Mouse (Mus musculus) bone marrow macrophage, adult 2 months (primary cell): Measurements from ENCODE around the gene Pde4d. TPM values are rescaled to one million over a fixed set of nuclear protein-coding genes. Genes with fewer than 3 reads are reported as not detected.

Source experiments
- H3K27ac ChIP-seq: 2 replicates; pipeline ENCODE4 v1.5.1; 2012; ENCODE audit warnings: low read depth, low read length; ENCODE audit not compliant: insufficient read depth
- H3K4me1 ChIP-seq: 2 replicates; pipeline ENCODE4 v1.6.1; 2012; ENCODE audit warnings: low read length; ENCODE audit not compliant: control insufficient read depth, insufficient read depth
- H3K4me3 ChIP-seq: 2 replicates; pipeline ENCODE4 v1.5.1; 2012; ENCODE audit warnings: mild to moderate bottlenecking, low read length, moderate library complexity; ENCODE audit not compliant: insufficient read depth
- CTCF ChIP-seq: IDR thresholded peaks from 2 replicates; pipeline ENCODE4 v1.5.1; 2012; ENCODE audit warnings: low read depth, mild to moderate bottlenecking, low read length, moderate library complexity
- POLR2A ChIP-seq: IDR thresholded peaks from 2 replicates; pipeline ENCODE4 v1.6.1; 2012; ENCODE audit warnings: mild to moderate bottlenecking, low read depth, low read length, borderline replicate concordance
- polyA plus RNA-seq: library from polyadenylated mRNA; stranded (reverse); fragments of >200 nt; gene quantifications from 2 replicates; pipeline ENCODE4 v1.2.4, GENCODE M21; 2012; ENCODE audit not compliant: missing spikeins, insufficient read depth, insufficient read length

Gene Pde4d
- polyA plus RNA-seq, 1 experiment, result 1.8 TPM

GRCm38 (mm10) chr13:109424906-109425305 is 975.2 kb downstream of the Pde4d start:
- no peak overlapping the region for H3K4me3 ChIP-seq
- H3K27ac ChIP-seq, result no peak overlapping the region
- H3K4me1 ChIP-seq, result 0 out of 2 replicates have a peak, but pooled peaks cover 5% of the 10 kb centered on the region
- TF ChIP-seq POLR2A, result no peak
- TF ChIP-seq CTCF, result no peak

- Histone ChIP-seq H3K27ac (no peak overlapping the region), H3K4me1 (0 out of 2 replicates have a peak, but pooled peaks cover 5% of the 10 kb centered on the region)
- TF ChIP-seq CTCF (no peak), POLR2A (no peak)
Measured at GRCm38 (mm10) chr13:109425548-109425947, 975.8 kb downstream of the Pde4d start.

DNA sequence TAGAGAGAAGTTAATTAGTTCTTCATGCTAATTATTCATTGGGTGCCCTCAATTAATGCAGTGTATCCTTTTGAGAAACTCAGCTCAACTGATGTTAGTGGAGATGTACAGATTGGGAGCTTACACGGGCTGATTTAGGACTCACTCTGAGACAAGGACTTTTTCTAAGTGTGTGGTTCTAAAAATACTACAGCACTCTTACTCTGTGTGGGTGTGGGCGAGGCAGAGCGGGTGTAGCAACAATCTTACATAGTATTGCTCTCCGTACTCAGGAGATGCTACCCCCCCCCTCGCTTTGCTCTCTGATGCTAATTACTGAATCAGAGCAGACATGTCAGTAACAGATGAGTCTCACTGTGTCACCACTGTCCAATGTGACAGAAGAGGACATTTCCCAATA is 976.3 kb downstream of the Pde4d start:
- no peak for TF ChIP-seq POLR2A
- TF ChIP-seq CTCF, result no peak
- Histone ChIP-seq H3K27ac (no peak overlapping the region), H3K4me3 (no peak overlapping the region), H3K4me1 (0 out of 2 replicates have a peak, but pooled peaks cover 5% of the 10 kb centered on the region)

More at GRCm38 (mm10) chr13:109425548-109425947, 975.8 kb downstream of the Pde4d start:
- H3K4me3 ChIP-seq, result no peak overlapping the region

DNA sequence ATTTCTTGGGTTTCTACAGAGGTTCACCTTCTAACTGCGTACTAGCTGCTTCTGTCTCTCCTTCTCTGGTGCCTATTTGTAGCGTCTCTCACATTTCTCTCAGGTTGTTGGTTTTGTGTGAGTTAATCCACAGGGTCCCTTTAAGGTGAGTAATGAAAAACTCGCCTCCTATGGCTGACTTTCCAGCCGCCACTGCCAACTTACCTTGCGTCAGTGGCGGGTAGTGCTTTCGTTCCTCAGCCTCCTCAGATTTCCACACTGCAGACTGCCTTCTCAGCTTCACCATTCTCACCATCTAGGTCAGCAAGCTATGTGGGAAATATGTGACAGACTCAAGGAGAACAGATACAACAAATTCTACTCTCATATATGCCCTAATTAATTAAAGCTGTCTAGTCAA is 977.8 kb downstream of the Pde4d start:
- TF ChIP-seq CTCF, result no peak
- no peak for TF ChIP-seq POLR2A

DNA sequence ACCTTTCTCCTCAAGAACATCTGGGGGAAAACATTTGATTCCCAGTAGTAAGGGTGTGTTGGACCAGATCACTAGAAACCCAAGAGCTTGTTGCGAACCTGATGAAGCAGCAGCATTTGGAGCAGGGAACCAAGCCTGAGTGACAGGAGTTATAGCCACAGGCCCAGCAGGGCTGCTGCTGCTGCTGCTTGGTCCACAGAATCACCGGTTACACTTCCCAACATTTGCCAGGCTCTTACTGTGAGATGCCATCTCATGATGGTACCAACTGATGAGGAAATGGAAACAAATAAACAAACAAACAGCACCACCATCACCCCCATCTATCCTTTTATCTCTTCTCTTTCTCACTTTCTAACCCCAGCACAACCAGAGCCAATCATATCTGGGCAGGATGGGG is 979.8 kb downstream of the Pde4d start:
- TF ChIP-seq CTCF, result no peak
- TF ChIP-seq POLR2A, result no peak
- H3K27ac ChIP-seq, result no peak overlapping the region
- no peak overlapping the region for H3K4me3 ChIP-seq
- H3K4me1 ChIP-seq, result no peaks in the 10 kb centered on the region

More for the DNA sequence above, 977.8 kb downstream of the Pde4d start:
- 0 out of 2 replicates have a peak, but pooled peaks cover 5% of the 10 kb centered on the region for H3K4me1 ChIP-seq
- H3K27ac ChIP-seq, result no peak overlapping the region
- H3K4me3 ChIP-seq, result no peak overlapping the region

- Histone ChIP-seq H3K4me3 (no peak overlapping the region), H3K27ac (no peak overlapping the region)
Measured at GRCm38 (mm10) chr13:109437231-109437776, 987.6 kb downstream of the Pde4d start.

DNA sequence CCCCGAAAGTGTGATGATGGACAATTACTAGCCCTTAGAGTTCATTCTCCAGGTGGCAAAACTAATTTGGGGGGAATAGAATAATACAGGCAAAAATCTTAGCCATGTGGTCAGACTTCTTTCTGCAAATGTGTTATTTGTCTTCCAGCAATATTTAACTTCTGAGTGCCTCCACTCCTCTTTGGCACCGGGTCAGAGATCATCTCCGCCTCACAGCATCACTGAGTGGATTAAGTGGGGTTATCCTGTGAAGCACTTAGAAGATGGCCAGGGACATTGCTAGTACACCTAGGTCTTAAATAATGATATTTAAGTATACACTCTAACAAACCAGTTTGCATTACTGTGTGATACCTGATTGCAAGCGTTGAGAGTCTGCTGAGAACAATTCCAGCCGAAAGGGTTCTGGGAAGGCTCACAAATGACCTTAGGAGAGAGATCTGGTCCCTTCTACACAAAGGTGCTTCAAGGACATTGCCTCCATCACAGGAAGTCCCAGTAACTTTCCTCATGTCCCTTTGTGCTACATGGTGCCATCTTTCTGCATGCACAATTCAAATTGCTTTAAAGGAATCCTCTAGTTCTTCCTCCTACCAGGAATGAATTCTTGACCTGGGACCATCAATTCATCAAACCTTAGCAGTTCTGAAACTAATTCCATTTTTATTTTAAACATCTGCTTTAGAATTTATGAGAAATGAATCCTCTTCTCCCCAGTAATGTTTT is 989.9 kb downstream of the Pde4d start:
- Histone ChIP-seq H3K27ac (no peak overlapping the region), H3K4me3 (no peak overlapping the region), H3K4me1 (peaks cover 6% of the 10 kb centered on the region)
- TF ChIP-seq CTCF, result no peak
- no peak for TF ChIP-seq POLR2A

More at GRCm38 (mm10) chr13:109437231-109437776, 987.6 kb downstream of the Pde4d start:
- no peak for TF ChIP-seq CTCF
- no peak for TF ChIP-seq POLR2A
- peaks cover 6% of the 10 kb centered on the region for H3K4me1 ChIP-seq

GRCm38 (mm10) chr13:109440331-109440730 is 990.6 kb downstream of the Pde4d start:
- no peak overlapping the region for H3K27ac ChIP-seq

GRCm38 (mm10) chr13:109440881-109441280 is 991.1 kb downstream of the Pde4d start:
- TF ChIP-seq CTCF (no peak), POLR2A (no peak)
- Histone ChIP-seq H3K27ac (peak overlapping the region; percentile 38; the same call in 1 of the 2 replicates), H3K4me1 (peaks cover 6% of the 10 kb centered on the region), H3K4me3 (peak overlapping the region; percentile 62)

More at GRCm38 (mm10) chr13:109440331-109440730, 990.6 kb downstream of the Pde4d start:
- Histone ChIP-seq H3K4me3 (peak overlapping the region; percentile 62), H3K4me1 (peaks cover 6% of the 10 kb centered on the region)
- no peak for TF ChIP-seq CTCF

DNA sequence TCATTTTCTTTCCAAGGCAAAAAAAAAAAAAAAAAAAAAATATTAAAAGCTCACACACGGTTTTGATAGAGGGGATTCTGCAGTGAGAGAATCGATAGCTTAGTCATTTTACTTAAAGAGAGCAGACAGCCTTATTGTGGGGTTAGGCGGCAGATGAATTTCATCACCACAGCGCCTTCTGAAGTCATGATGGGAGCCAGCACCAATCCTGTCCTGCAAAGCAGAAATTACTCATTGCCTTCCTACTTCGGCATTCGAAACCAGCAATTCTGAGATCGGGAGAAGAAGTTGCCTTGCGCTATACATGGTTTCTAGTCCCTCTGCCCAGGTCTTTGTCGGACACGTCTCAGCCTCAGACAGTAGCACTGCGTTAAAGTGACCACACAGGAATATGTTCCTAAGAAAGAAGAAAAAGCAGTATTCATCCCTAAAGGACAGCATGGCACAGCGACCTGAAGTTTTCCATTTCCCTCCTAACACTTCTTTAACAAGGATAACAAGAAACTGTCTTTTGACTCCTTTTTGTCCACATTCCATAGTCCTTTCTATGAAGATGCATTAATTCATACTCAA is 991.7 kb downstream of the Pde4d start:
- no peak overlapping the region for H3K27ac ChIP-seq
- H3K4me3 ChIP-seq, result peak overlapping the region; percentile 62
- TF ChIP-seq CTCF, result no peak
- no peak for TF ChIP-seq POLR2A
- peaks cover 6% of the 10 kb centered on the region for H3K4me1 ChIP-seq
